Mouse (Mus musculus) CH12.LX (cell line): ENCODE results near the gene D6Ertd527e. TPM values are rescaled to one million over a fixed set of nuclear protein-coding genes. Genes with fewer than 3 reads are reported as not detected.

Experiments
- DNase-seq: peaks from one replicate; pipeline ENCODE4 v3.0.0-alpha.2; 2013; ENCODE audit errors: extremely low read depth
- H3K27ac ChIP-seq: 2 replicates; pipeline ENCODE4 v1.5.1; 2012; ENCODE audit warnings: low read depth, mild to moderate bottlenecking, control low read depth, moderate library complexity; ENCODE audit not compliant: insufficient read depth
- H3K27me3 ChIP-seq: replicated peaks from 2 replicates; pipeline ENCODE3; 2012; ENCODE audit warnings: inconsistent platforms
- H3K36me3 ChIP-seq, 2 experiments: replicated peaks in 1 of 2; 2 replicates each; pipeline versions ENCODE3 to v1.6.1; 2012; ENCODE audit warnings: inconsistent platforms in 1 of 2, low read length in 1 of 2, mild to moderate bottlenecking in 1 of 2, mixed read lengths in 1 of 2, moderate library complexity in 1 of 2; ENCODE audit not compliant: control insufficient read depth in 1 of 2, insufficient read depth in 1 of 2
- H3K4me1 ChIP-seq, 2 experiments: 2 replicates each; pipeline ENCODE4 v1.6.1; 2012; ENCODE audit warnings: inconsistent platforms in 1 of 2, moderate library complexity in 1 of 2; ENCODE audit not compliant: insufficient read depth in 2 of 2, control insufficient read depth in 1 of 2
- H3K4me2 ChIP-seq: 2 replicates; pipeline ENCODE4 v1.6.1; 2012; ENCODE audit warnings: low read depth, mild to moderate bottlenecking, control low read depth; ENCODE audit not compliant: poor library complexity, insufficient read depth, severe bottlenecking
- H3K4me3 ChIP-seq, 3 experiments: fragments of 150-350 bp in 1 of 3; sonication (generic) in 1 of 3; replicated peaks in 1 of 3; 2 replicates each; pipeline versions ENCODE3 to v1.5.1; 2011 to 2012; ENCODE audit warnings: low read depth in 2 of 3, low read length in 2 of 3, mild to moderate bottlenecking in 2 of 3, moderate library complexity in 2 of 3, control low read depth in 1 of 3, improper control_type of control experiment in 1 of 3, inconsistent platforms in 1 of 3, mixed read lengths in 1 of 3; ENCODE audit not compliant: poor library complexity in 1 of 3
- H3K79me2 ChIP-seq: replicated peaks from 2 replicates; pipeline ENCODE4 v1.6.1; 2012; ENCODE audit warnings: mild to moderate bottlenecking, moderate library complexity; ENCODE audit not compliant: control insufficient read depth, poor library complexity, insufficient read depth, severe bottlenecking; ENCODE audit errors: extremely low read depth
- H3K9ac ChIP-seq: 2 replicates; pipeline ENCODE4 v1.6.1; 2012; ENCODE audit warnings: low read depth, mild to moderate bottlenecking, control low read depth, moderate library complexity; ENCODE audit not compliant: insufficient read depth
- H3K9me3 ChIP-seq: replicated peaks from 2 replicates; pipeline ENCODE3; 2012; ENCODE audit warnings: low read length, inconsistent platforms, mixed read lengths
- BHLHE40 ChIP-seq: IDR thresholded peaks from 2 replicates; pipeline ENCODE4 v1.6.1; 2011; ENCODE audit warnings: mild to moderate bottlenecking, low read depth, low read length, improper control_type of control experiment
- CHD1 ChIP-seq: IDR thresholded peaks from 2 replicates; pipeline ENCODE4 v1.6.1; 2012; ENCODE audit warnings: low read depth, low read length, improper control_type of control experiment, inconsistent platforms
- E2F4 ChIP-seq: IDR thresholded peaks from 2 replicates; pipeline ENCODE4 v1.6.1; 2011; ENCODE audit warnings: low read depth, low read length, improper control_type of control experiment; ENCODE audit not compliant: insufficient replicate concordance
- ETS1 ChIP-seq: conservative IDR thresholded peaks from 2 replicates; pipeline ENCODE4 v1.6.1; 2012; ENCODE audit warnings: low read depth, mild to moderate bottlenecking, inconsistent platforms, low read length, improper control_type of control experiment, moderate library complexity
- GABPA ChIP-seq: IDR thresholded peaks from 2 replicates; pipeline ENCODE4 v1.6.1; 2012; ENCODE audit warnings: low read depth, low read length, improper control_type of control experiment, inconsistent platforms; ENCODE audit not compliant: insufficient replicate concordance
- HCFC1 ChIP-seq: IDR thresholded peaks from 2 replicates; pipeline ENCODE4 v1.6.1; 2012; ENCODE audit warnings: low read depth, mild to moderate bottlenecking, inconsistent platforms, low read length, improper control_type of control experiment
- IRF4 ChIP-seq: IDR thresholded peaks from 2 replicates; pipeline ENCODE4 v1.6.1; 2014; ENCODE audit warnings: low read depth, mild to moderate bottlenecking, inconsistent platforms, low read length, improper control_type of control experiment
- JUN ChIP-seq: IDR thresholded peaks from 2 replicates; pipeline ENCODE4 v1.6.1; 2011; ENCODE audit warnings: low read depth, mild to moderate bottlenecking, low read length, improper control_type of control experiment, moderate library complexity; ENCODE audit not compliant: insufficient read depth
- KAT2A ChIP-seq: IDR thresholded peaks from 2 replicates; pipeline ENCODE4 v1.6.1; 2012; ENCODE audit warnings: low read length, improper control_type of control experiment, inconsistent platforms; ENCODE audit not compliant: insufficient replicate concordance
- MAX ChIP-seq: IDR thresholded peaks from 2 replicates; pipeline ENCODE4 v1.6.1; 2011; ENCODE audit warnings: low read length, improper control_type of control experiment
- MYC ChIP-seq: IDR thresholded peaks from 2 replicates; pipeline ENCODE4 v1.6.1; 2011; ENCODE audit warnings: low read depth, mild to moderate bottlenecking, improper control_type of control experiment, low read length
- NELFE ChIP-seq: IDR thresholded peaks from 2 replicates; pipeline ENCODE4 v1.6.1; 2011; ENCODE audit warnings: low read depth, low read length, improper control_type of control experiment
- NRF1 ChIP-seq: IDR thresholded peaks from 2 replicates; pipeline ENCODE4 v1.6.1; 2014; ENCODE audit warnings: low read depth, mild to moderate bottlenecking, inconsistent platforms, low read length, improper control_type of control experiment, moderate library complexity
- RCOR1 ChIP-seq: conservative IDR thresholded peaks from 2 replicates; pipeline ENCODE4 v1.6.1; 2012; ENCODE audit warnings: low read depth, mild to moderate bottlenecking, inconsistent platforms, low read length, improper control_type of control experiment
- SMC3 ChIP-seq: IDR thresholded peaks from 2 replicates; pipeline ENCODE4 v1.6.1; 2011; ENCODE audit warnings: low read depth, low read length, improper control_type of control experiment
- ZKSCAN1 ChIP-seq: IDR thresholded peaks from 2 replicates; pipeline ENCODE4 v1.6.1; 2012; ENCODE audit warnings: low read depth, inconsistent platforms, low read length, improper control_type of control experiment, borderline replicate concordance
- dilution Hi-C: fragments of 300-500 bp; cut with MboI; formaldehyde crosslinking; loops from 2 replicates; pipeline ENCODE4 v1.14.3; 2020; ENCODE audit warnings: low sequenced_read_pairs; ENCODE audit not compliant: extremely low pct_unique_long_range_greater_than_20kb, extremely low pct_ligation_motif_present
- in situ Hi-C: fragments of 300-500 bp; cut with MboI; formaldehyde crosslinking; loops from 3 replicates; pipeline ENCODE4 v1.14.3; 2019; ENCODE audit warnings: low sequenced_read_pairs, low pct_ligation_motif_present, low pct_unique_long_range_greater_than_20kb, mixed read lengths
- polyA plus RNA-seq: library from polyadenylated mRNA; unstranded; fragments of >175 nt; gene quantifications from 2 replicates; pipeline ENCODE4 v1.2.1, GENCODE M21; 2012; ENCODE audit warnings: low read depth; ENCODE audit not compliant: insufficient read length
- total RNA-seq, 2 experiments: library from RNA; depleted of rRNA; stranded (reverse); fragments of 300-350 nt in 1 of 2; fragments of >200 nt in 1 of 2; gene quantifications; 2 replicates each; pipeline ENCODE4 v1.2.3; 2012 to 2014

The D6Ertd527e gene
- total and polyA plus RNA-seq, 3 experiments, result 0.10 to 0.34 TPM; not detected in 1

DNA sequence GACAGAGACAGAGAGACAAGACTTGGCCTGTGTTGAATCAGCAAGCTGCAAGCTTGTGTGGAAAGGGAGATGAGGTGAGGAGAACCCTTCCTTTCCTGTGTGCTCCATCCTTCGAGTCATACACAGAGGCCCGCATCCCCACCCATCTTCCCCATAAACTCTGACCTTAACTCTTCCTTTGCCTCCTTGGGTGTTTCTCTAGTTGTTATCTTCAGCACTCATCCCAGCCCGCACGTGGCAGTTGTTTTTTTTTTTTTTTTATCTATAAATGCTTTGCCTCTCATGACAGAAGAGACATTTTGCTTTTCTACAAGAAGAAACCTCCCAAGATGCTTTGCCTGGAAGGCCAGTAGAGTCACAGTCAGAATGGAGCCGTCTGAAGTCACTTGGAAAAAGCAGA is 33.9 kb downstream of the D6Ertd527e start:
- no peaks in the 10 kb centered on the region for H3K27me3 ChIP-seq
- H3K27ac ChIP-seq, result no peak overlapping the region
- H3K4me2 ChIP-seq, result no peak overlapping the region
- dilution Hi-C loops (no loop called here), in situ Hi-C loops (no loop called here)
- no peaks in the 10 kb centered on the region for H3K36me3 ChIP-seq
- no peak overlapping the region for H3K4me3 ChIP-seq
- H3K79me2 ChIP-seq, result no peaks in the 10 kb centered on the region
- no peak overlapping the region for H3K9ac ChIP-seq
- H3K9me3 ChIP-seq, result no peaks in the 10 kb centered on the region
- TF ChIP-seq NRF1, result no peak
- TF ChIP-seq ZKSCAN1, result no peak
- no peak for TF ChIP-seq SMC3
- TF ChIP-seq GABPA, result no peak
- TF ChIP-seq HCFC1, result no peak
- H3K4me1 ChIP-seq, result no peaks in the 10 kb centered on the region; a peak in 1 of 4 replicates
- no peak for DNase-seq

DNA sequence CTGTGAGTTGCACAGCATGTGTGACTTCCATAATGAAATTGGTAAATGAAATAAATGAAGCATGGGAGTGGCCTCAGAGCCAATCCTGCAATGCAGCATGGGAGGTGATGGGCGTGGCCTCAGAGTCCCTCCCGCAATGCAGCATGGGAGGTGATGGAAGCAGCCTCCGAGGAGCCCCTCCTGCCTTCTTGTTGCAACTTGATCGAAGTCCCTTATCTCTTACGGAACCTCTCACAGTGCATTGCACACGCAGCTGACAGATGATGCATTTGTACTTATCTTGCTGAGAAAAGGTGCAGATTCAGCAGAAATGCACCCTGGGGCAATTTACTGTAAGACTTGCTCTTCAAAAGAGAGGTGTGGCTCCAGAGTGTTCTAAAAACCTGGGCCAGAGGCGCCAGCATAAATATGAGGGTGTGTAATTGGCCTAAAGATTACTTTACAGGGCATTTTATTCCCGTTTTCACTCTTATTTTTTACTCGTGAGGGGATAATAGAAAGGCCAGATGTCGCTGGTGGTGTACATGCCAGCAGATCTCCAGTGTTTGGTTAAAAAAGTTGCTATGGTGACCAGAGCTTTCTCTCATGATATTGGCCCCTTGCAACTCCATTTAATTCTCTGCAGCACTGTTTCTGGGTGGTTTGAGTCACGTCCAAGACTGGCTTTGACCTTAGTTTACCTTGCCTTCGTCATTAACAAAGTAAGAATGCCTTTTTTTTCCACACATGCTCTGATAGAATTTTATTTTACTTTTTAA is 35.4 kb downstream of the D6Ertd527e start:
- DNase-seq, result no peak
- Histone ChIP-seq H3K79me2 (no peaks in the 10 kb centered on the region), H3K4me1 (no peaks in the 10 kb centered on the region; a peak in 1 of 4 replicates), H3K27ac (no peak overlapping the region)
- in situ Hi-C loops, result no loop called here
- no peak for TF ChIP-seq NELFE
- TF ChIP-seq IRF4, result no peak
- no peak for TF ChIP-seq BHLHE40
- TF ChIP-seq ETS1, result no peak
- no peak for TF ChIP-seq GABPA
- TF ChIP-seq CHD1, result no peak
- TF ChIP-seq HCFC1, result no peak
- TF ChIP-seq KAT2A, result no peak
- TF ChIP-seq RCOR1, result no peak
- TF ChIP-seq MYC, result no peak
- TF ChIP-seq E2F4, result no peak
- TF ChIP-seq MAX, result no peak
- no peak for TF ChIP-seq JUN
- TF ChIP-seq, all 38 proteins: peak for 0
- H3K9me3 ChIP-seq, result no peaks in the 10 kb centered on the region
- no peak overlapping the region for H3K4me3 ChIP-seq
- dilution Hi-C loops, result no loop called here
- no peaks in the 10 kb centered on the region for H3K27me3 ChIP-seq
- H3K9ac ChIP-seq, result no peak overlapping the region
- H3K4me2 ChIP-seq, result no peak overlapping the region
- H3K36me3 ChIP-seq, result no peaks in the 10 kb centered on the region
